Mouse (Mus musculus) limb, embryonic 12.5 days (tissue): Measurements from ENCODE around the gene Cfdp1. TPM values are rescaled to one million over a fixed set of nuclear protein-coding genes. Genes with fewer than 3 reads are reported as not detected.

Experiments
- ATAC-seq: fragments of 200-750 bp; cut with Nextera tagmentation; 2 replicates; pipeline ENCODE4 v1.8.0; 2017; ENCODE audit warnings: low read depth, moderate TSS enrichment; ENCODE audit not compliant: insufficient number of reproducible peaks, insufficient read depth, low FRiP score, low TSS enrichment
- H3K27ac ChIP-seq: fragments of 300-500 bp; sonication (generic); 2 replicates; pipeline ENCODE4 v1.5.1; 2016; ENCODE audit warnings: mild to moderate bottlenecking, moderate library complexity
- H3K27me3 ChIP-seq: fragments of 300-500 bp; sonication (generic); 2 replicates; pipeline ENCODE4 v1.6.1; 2016; ENCODE audit warnings: mild to moderate bottlenecking, moderate library complexity
- H3K36me3 ChIP-seq: fragments of 300-500 bp; sonication (generic); 2 replicates; pipeline ENCODE4 v1.6.1; 2016; ENCODE audit warnings: mild to moderate bottlenecking, moderate library complexity
- H3K4me1 ChIP-seq: fragments of 300-500 bp; sonication (generic); replicated peaks from 2 replicates; pipeline ENCODE4 v1.6.1; 2016
- H3K4me2 ChIP-seq: fragments of 300-500 bp; sonication (generic); 2 replicates; pipeline ENCODE4 v1.6.1; 2016; ENCODE audit warnings: mild to moderate bottlenecking, moderate library complexity
- H3K4me3 ChIP-seq: fragments of 300-500 bp; sonication (generic); replicated peaks from 2 replicates; pipeline ENCODE4 v1.5.1; 2016; ENCODE audit warnings: mild to moderate bottlenecking
- H3K9ac ChIP-seq: fragments of 300-500 bp; sonication (generic); replicated peaks from 2 replicates; pipeline ENCODE4 v1.6.1; 2016; ENCODE audit warnings: mild to moderate bottlenecking, moderate library complexity
- H3K9me3 ChIP-seq: fragments of 300-500 bp; sonication (generic); 2 replicates; pipeline ENCODE4 v1.6.1; 2016; ENCODE audit warnings: mild to moderate bottlenecking, moderate library complexity
- WGBS: fragments of 180-500 bp; shearing (Covaris S2); methylation state at CpG from one replicate; pipeline ENCODE4 v1.1.7; 2016; 5-methylcytosine and 5-hydroxymethylcytosine counted together
- polyA plus RNA-seq: library from polyadenylated mRNA; unstranded; fragments of >200 nt; fragmentation: Nextera tagmentation; extraction: Ambion mirVana; gene quantifications from 2 replicates; pipeline ENCODE4 v1.2.1, GENCODE M21; 2016

The Cfdp1 gene
- polyA plus RNA-seq, 1 experiment from 2014 or later, result 239 TPM

DNA sequence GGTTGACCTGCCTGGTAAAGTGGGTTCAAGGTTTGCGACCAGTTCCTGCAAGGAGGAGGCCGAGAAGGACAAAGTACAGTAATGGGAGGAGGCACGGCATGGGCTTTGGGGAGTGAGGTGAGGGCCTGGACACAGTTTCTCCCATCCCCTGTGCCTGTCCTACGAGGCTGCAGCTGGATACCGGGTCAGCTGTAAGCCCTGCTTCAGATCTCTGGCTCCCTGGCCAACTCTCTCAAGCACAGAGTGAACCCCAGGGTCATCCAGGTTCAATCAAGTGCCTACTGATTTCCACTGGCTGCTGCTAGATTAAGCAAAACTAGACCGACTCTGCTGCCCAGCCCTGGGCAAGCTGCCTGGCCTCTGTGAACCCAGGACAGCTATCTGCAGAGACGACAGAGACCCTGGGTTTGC lies 113.8 kb downstream of the Cfdp1 start:
- H3K27ac ChIP-seq, result no peak overlapping the region
- 83% methylated on average over 7 of the region's 7 CpGs for WGBS
- H3K27me3 ChIP-seq, result no peaks in the 10 kb centered on the region
- H3K4me2 ChIP-seq, result no peak overlapping the region
- H3K9ac ChIP-seq, result no peak overlapping the region; the same call in 1 of the 2 replicates
- H3K4me3 ChIP-seq, result no peak overlapping the region
- peaks cover 18% of the 10 kb centered on the region; the same call in 1 of the 2 replicates for H3K36me3 ChIP-seq
- H3K4me1 ChIP-seq, result peaks cover 76% of the 10 kb centered on the region
- no peaks in the 10 kb centered on the region for H3K9me3 ChIP-seq
- no peak for ATAC-seq

DNA sequence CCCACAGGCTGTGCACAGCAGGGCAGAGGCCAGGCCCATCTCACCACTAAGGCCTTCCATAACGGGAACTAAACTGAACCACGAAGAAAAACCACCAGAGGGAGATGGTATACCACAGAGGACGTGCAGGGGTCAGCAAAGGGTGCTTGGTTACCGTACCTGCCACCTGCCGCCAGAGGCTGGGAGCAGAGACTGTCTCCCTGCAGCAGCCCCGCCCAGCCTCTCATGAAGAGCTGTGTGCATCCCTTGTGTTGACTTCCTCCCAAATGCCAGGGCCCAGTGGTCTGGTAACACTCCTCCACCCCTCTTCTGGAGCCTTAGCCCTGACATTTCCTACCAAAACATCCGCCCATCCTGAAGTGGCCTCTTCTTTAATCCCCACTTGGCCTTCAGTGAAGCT lies 114.5 kb downstream of the Cfdp1 start:
- Histone ChIP-seq H3K36me3 (peaks cover 18% of the 10 kb centered on the region; the same call in 1 of the 2 replicates), H3K4me1 (peaks cover 79% of the 10 kb centered on the region), H3K27me3 (no peaks in the 10 kb centered on the region), H3K9me3 (no peaks in the 10 kb centered on the region), H3K4me2 (no peak overlapping the region), H3K4me3 (no peak overlapping the region), H3K9ac (no peak overlapping the region), H3K27ac (no peak overlapping the region)
- no peak for ATAC-seq
- WGBS, result 57% methylated on average over 7 of the region's 7 CpGs

- Histone ChIP-seq H3K4me3 (no peak overlapping the region), H3K4me2 (no peak overlapping the region), H3K27me3 (no peaks in the 10 kb centered on the region), H3K9ac (no peak overlapping the region), H3K4me1 (peaks cover 80% of the 10 kb centered on the region), H3K9me3 (no peaks in the 10 kb centered on the region), H3K27ac (no peak overlapping the region), H3K36me3 (peaks cover 18% of the 10 kb centered on the region; the same call in 1 of the 2 replicates)
- 75% methylated on average over 6 of the region's 6 CpGs for WGBS
- no peak for ATAC-seq
Observed at GRCm38 (mm10) chr8:111738867-111739266, 115.2 kb downstream of the Cfdp1 start.

- no peak for ATAC-seq
- Histone ChIP-seq H3K4me1 (peaks cover 80% of the 10 kb centered on the region), H3K27ac (0 out of 2 replicates have a peak overlapping the region, but pooled peaks have one; percentile 86), H3K4me3 (no peak overlapping the region), H3K36me3 (peaks cover 18% of the 10 kb centered on the region; the same call in 1 of the 2 replicates), H3K4me2 (no peak overlapping the region), H3K9me3 (no peaks in the 10 kb centered on the region), H3K9ac (0 out of 2 replicates have a peak overlapping the region, but pooled peaks have one; percentile 23), H3K27me3 (no peaks in the 10 kb centered on the region)
- WGBS, result 51% methylated on average over 7 of the region's 7 CpGs
Observed at GRCm38 (mm10) chr8:111736321-111736720, 117.8 kb downstream of the Cfdp1 start.

DNA sequence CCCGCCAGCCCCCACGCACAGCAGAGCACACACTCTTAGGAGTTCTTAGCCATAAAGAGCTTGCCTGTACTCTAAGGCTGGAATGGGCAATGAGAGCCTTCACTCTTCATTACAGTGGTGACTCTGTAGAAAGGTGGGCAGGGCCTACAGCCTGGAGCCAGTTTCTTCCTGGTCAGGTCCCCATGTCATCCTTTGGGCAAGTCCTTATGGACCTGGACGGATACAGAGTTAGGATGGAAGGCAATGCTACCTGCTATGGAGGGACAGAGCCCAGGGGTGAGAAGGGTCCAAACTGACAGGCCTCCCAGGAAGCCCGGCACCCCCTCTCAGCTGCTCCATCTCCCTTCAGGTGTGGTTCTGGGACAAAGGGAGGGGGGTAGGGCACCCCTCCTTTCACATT lies 118.3 kb downstream of the Cfdp1 start:
- Histone ChIP-seq H3K4me3 (no peak overlapping the region), H3K4me1 (peaks cover 80% of the 10 kb centered on the region), H3K36me3 (peaks cover 18% of the 10 kb centered on the region; the same call in 1 of the 2 replicates), H3K9me3 (no peaks in the 10 kb centered on the region), H3K27ac (peak overlapping the region; percentile 86), H3K4me2 (no peak overlapping the region), H3K9ac (no peak overlapping the region), H3K27me3 (no peaks in the 10 kb centered on the region)
- WGBS, result 68% methylated on average over 4 of the region's 4 CpGs
- ATAC-seq, result no peak

- peak overlapping the region; percentile 86 for H3K27ac ChIP-seq
- no peak for ATAC-seq
- peaks cover 80% of the 10 kb centered on the region for H3K4me1 ChIP-seq
- H3K27me3 ChIP-seq, result no peaks in the 10 kb centered on the region
- H3K9ac ChIP-seq, result no peak overlapping the region
- no peak overlapping the region for H3K4me3 ChIP-seq
- H3K4me2 ChIP-seq, result no peak overlapping the region
- peaks cover 18% of the 10 kb centered on the region; the same call in 1 of the 2 replicates for H3K36me3 ChIP-seq
- no peaks in the 10 kb centered on the region for H3K9me3 ChIP-seq
- WGBS, result 51% methylated on average over 8 of the region's 8 CpGs
Observed at GRCm38 (mm10) chr8:111735335-111735761, 118.7 kb downstream of the Cfdp1 start.

DNA sequence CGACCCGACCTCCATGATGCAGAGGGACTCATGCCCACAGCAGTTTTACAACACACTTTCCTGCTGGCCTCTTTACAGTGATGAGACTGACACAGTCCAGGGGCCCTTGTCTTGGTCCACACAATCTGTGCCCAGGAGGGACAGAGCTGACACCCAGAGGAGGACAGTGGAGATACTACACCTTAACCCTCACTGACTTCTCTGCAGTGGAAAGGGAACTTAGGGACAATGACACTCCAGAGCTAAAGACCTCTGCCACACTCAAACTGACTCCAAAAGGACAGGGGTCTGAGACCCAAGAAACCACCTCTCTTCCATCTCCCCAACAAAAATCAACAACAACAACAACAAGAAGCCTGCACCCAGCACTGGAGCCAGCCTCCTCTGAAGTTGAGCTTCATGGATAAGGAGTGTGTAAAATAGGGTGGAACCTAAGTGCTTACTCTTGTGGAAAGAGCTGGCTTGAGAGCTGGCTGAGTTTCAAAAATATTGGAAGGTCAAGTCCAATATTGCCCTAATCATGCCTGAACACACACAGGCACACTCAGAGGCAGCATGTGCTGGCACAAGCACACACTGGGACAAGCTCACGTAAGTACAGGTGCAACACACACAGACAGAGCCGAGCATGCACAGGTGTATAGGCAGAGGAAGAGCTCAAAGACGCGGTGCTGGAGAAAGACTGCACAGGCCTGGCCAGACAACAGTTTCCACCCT lies 119.7 kb downstream of the Cfdp1 start:
- Histone ChIP-seq H3K9ac (0 out of 2 replicates have a peak overlapping the region, but pooled peaks have one; percentile 24), H3K9me3 (no peaks in the 10 kb centered on the region), H3K4me1 (peaks cover 80% of the 10 kb centered on the region), H3K27ac (peak overlapping the region; percentile 86; the same call in 1 of the 2 replicates), H3K4me3 (no peak overlapping the region), H3K36me3 (peaks cover 17% of the 10 kb centered on the region; the same call in 1 of the 2 replicates), H3K4me2 (peak overlapping the region; percentile 83), H3K27me3 (no peaks in the 10 kb centered on the region)
- no peak for ATAC-seq
- WGBS, result 47% methylated on average over 6 of the region's 6 CpGs

GRCm38 (mm10) chr8:111733581-111734243 lies 120.4 kb downstream of the Cfdp1 start:
- H3K9me3 ChIP-seq, result no peaks in the 10 kb centered on the region
- no peak overlapping the region for H3K9ac ChIP-seq
- no peak for ATAC-seq
- peak overlapping the region; percentile 83 for H3K4me2 ChIP-seq
- peaks cover 15% of the 10 kb centered on the region; the same call in 1 of the 2 replicates for H3K36me3 ChIP-seq
- no peak overlapping the region for H3K4me3 ChIP-seq
- H3K4me1 ChIP-seq, result peaks cover 77% of the 10 kb centered on the region
- H3K27ac ChIP-seq, result peak overlapping the region; percentile 86
- no peaks in the 10 kb centered on the region for H3K27me3 ChIP-seq
- 5% methylated on average over 5 of the region's 5 CpGs for WGBS

DNA sequence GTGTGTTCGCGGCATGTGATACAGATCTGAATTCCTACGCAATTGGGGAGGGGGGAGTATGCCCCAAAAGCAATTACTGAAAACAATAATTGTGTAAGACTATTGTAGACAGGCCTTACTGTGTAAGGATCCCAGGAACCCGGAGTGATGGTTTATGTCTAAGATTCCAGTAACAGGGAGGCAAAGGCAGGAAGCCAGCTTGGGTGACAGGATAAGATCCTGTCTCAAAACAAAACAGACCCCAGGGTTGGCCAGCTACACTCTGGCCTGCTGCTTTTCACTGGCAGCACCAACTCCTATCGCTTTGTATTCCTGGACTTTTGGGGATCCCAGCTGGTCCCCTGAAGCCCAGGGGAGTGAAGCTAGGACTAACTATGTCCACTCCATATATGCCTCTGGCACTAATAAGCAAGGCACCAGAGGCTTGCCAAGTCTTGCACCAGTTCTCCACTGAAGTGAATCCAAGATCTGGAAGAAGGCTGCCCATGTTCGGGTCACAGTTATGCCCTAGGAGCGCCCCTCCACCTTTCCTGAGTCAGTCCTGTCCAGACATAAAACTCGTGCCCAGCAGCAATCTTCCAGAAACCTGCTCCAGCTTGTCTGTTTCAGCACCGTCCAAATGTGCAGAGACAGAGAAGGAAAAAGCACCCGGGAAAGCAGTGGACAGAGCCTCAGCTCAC lies 121.5 kb downstream of the Cfdp1 start:
- no peaks in the 10 kb centered on the region for H3K27me3 ChIP-seq
- H3K4me2 ChIP-seq, result peak overlapping the region; percentile 83
- H3K4me3 ChIP-seq, result peak overlapping the region; percentile 80
- peak overlapping the region; percentile 86 for H3K27ac ChIP-seq
- ATAC-seq, result no peak
- 30% methylated on average over 10 of the region's 10 CpGs for WGBS
- peak overlapping the region; percentile 85 for H3K9ac ChIP-seq
- H3K36me3 ChIP-seq, result peaks cover 14% of the 10 kb centered on the region; the same call in 1 of the 2 replicates
- no peaks in the 10 kb centered on the region for H3K9me3 ChIP-seq
- H3K4me1 ChIP-seq, result peaks cover 76% of the 10 kb centered on the region

DNA sequence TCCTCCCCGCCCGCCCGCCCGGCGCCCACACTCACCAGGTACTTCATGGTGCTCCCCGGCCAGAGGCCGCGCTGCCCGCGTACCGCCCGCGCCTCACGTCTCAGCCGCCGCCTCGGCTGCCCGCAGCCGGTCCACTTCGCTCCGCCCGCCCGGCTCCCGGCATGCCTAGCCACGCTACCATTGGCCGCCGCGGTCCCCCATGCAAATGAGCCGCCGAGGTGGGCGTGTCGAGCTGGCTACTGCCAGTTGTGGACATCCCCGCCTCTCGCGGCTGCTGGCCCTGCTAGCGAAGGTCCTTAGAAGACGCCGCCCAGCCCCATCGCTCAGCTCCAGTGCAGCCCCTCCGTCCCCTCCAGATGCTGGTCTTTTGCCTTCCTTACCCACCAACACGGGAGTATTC lies 122.1 kb downstream of the Cfdp1 start:
- H3K4me1 ChIP-seq, result peaks cover 72% of the 10 kb centered on the region
- peak overlapping the region; percentile 86 for H3K27ac ChIP-seq
- H3K9ac ChIP-seq, result peak overlapping the region; percentile 85
- ATAC-seq, result peak; percentile 87
- peaks cover 9% of the 10 kb centered on the region; the same call in 1 of the 2 replicates for H3K36me3 ChIP-seq
- peak overlapping the region; percentile 83 for H3K4me2 ChIP-seq
- H3K9me3 ChIP-seq, result no peaks in the 10 kb centered on the region
- WGBS, result 2% methylated on average over 28 of the region's 41 CpGs
- H3K4me3 ChIP-seq, result peak overlapping the region; percentile 80
- H3K27me3 ChIP-seq, result no peaks in the 10 kb centered on the region
